Mouse (Mus musculus): Measurements from ENCODE around the gene Npcd.

The Npcd gene

GRCm38 (mm10) chr15:79764539-79765267 is 69.3 kb downstream of the Npcd start:
- DNase-seq, result no peak

DNA sequence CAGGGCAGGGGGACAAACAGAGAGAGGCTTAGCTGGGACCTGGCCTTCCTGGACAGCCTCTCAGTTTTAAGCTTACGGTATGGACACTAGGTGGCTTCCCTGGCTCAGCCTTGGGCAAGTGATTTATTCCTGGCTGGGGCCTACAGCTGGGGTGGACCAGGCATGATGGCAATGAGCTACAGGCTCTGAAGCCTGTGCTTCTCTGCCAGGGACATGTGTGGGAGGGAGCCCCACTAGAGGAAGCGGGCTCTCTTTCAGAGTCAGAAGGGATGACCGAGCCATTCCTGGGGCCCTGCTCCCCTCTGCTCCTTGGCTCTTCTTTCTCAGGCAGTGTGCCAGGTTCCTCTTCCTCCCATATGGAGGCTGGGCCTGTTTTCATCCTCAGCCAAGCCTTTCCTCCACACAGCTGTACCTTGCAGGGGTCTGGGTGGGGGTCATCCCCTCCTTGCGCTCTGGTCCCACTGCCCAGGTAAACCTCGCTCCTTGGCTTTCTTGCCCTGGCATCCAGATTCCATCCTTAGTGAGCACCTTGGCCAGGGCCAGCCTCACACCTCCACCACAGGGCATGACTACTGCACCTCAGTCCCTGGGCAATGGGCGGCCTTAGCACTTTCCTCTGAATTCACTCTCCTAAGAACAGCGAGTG is 70.3 kb downstream of the Npcd start:
- DNase-seq, result no peak

DNA sequence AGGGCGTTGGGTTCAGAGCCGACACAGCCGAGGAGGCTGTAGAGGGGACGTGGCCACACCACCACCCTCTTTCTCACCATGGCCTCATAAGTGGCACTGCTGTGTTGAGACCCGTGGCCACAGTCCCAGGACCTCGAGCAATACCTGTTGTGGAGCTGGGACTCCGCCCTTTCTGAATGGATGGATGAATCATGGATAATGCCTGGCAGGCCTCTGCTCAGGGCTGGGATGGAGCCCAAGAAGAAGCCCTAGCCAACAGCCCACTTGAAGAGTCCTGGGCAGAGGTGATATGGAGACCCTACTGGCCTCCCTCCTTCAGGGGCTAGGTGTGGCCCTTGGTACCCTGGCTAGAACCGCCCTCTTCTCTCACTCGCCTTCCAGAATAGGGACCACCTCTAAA is 71.0 kb downstream of the Npcd start:
- no peak for DNase-seq

GRCm38 (mm10) chr15:79760956-79761355 is 73.1 kb downstream of the Npcd start:
- no peak for DNase-seq

- DNase-seq, result no peak
Measured at GRCm38 (mm10) chr15:79757118-79757517, 76.9 kb downstream of the Npcd start.

- no peak for DNase-seq
Measured at GRCm38 (mm10) chr15:79755977-79756625, 77.9 kb downstream of the Npcd start.

- no peak for DNase-seq
Measured at GRCm38 (mm10) chr15:79755176-79755575, 78.9 kb downstream of the Npcd start.

DNA sequence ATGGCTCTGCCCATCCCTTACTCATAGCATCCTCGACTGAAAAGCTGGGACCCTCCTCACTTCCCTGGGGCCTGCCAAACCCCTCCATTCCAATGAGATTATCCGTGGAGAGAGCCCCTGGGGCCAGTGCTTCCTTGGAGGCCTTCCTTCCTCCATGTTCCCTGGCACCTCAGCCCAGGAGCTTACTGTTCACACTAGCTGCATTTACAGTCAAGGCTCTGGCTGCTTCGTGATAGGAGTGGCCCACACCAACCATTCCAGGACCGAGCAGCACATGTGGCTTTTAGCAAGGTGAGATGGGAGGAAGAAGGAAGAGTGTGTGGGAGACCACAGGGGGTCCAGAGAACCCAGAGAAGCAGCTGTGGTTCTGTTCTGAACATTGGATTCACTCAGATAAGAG is 80.2 kb downstream of the Npcd start:
- DNase-seq, result no peak

DNA sequence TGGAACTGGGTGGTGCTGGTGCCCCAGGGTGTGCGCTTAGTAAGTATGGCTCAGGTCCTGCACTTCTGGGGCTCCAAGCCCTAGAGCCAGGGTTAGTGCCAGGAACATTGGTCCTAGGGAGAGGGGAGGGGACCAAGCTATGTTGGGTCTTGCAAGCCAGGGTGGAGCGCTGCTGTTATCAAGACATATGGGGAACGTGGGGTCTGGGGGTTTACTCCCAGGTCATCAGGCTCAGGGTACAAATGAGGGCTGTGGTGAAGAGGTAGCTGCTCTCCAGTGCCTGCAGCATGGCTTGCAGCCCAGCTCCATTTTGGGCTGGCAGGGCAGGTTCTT is 80.7 kb downstream of the Npcd start:
- DNase-seq, result no peak

- DNase-seq, result peak; percentile 87
Measured at GRCm38 (mm10) chr15:79752742-79753419, 81.2 kb downstream of the Npcd start.

GRCm38 (mm10) chr15:79751772-79752171 is 82.3 kb downstream of the Npcd start:
- peak; percentile 56 to 62 for DNase-seq

DNA sequence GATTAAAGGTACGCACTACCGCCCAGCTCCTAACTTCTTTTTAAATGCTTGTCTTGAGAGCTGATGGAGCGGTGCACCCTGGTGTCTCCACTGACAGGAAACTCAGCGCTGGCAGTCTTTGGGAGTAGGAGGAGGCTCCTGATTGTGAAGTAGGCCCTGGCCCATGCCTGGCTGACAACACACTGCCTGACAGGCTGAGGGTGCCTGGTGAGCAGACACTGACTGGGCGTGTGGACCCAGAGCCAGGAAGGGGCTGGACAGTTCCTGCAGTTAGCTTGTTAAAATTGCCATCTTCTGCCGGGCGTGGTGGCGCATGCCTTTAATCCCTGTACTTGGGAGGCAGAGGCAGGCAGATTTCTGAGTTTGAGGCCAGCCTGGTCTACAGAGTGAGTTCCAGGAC is 83.8 kb downstream of the Npcd start:
- no peak for DNase-seq

- no peak for DNase-seq
Measured at GRCm38 (mm10) chr15:79749162-79749561, 84.9 kb downstream of the Npcd start.

- DNase-seq, result peak; percentile 59
Measured at GRCm38 (mm10) chr15:79747998-79748397, 86.0 kb downstream of the Npcd start.

GRCm38 (mm10) chr15:79745883-79746282 is 88.2 kb downstream of the Npcd start:
- DNase-seq, result no peak

DNA sequence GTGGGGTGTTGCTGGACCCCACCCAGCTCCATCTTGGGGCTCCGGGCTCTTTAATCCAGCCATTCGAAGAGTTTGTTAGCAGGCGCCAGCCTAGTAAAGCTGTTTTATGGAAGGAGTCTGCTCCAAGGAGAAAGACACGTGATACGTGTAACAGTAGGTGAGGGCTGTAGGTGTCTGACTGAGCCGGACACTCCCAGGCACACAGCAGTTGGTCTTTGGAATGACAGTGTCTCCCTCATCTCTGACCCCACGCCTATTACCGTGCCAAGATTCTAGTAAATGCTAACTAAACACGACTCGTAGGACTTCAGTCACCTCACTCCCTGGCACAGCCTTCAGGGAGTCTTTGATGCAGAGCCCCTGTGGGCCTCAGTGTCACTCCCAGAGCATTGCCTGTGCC is 88.7 kb downstream of the Npcd start:
- DNase-seq, result no peak

GRCm38 (mm10) chr15:79744742-79745141 is 89.3 kb downstream of the Npcd start:
- DNase-seq, result no peak

DNA sequence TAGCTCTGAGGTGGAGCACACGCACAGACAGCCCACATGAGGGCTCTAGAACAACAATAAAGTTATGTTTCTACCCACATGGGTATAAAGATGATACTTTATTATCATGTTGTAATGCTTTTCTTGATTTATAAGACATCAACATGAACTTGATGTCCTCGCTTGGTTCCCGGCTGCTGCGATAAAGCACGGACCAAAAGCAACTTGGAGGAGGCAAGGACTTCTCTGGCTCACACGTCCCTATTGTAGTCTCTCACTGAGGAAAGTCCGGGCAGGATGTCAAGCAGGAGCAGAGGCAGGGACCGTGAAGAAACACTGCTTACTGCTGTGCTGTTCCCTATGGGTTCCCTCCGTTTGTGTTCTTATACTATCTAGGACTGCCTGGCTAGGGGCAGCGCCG is 90.0 kb downstream of the Npcd start:
- DNase-seq, result no peak

DNA sequence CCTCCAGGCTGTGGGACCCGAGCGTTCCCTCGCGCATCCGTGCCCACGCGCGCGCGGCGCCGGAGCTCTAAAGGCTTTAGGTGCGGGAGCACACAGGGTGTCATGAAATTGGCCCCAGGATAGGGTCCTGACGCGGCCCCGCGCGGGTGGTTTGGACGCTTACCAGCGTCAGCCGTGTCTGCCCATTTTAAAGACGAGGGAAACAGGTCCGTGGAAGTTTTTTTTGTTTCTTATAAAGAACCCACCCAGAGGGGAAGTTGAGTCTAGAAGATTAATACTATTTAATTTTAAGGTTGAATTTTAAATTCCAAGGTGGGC is 91.4 kb downstream of the Npcd start:
- DNase-seq, result no peak

DNA sequence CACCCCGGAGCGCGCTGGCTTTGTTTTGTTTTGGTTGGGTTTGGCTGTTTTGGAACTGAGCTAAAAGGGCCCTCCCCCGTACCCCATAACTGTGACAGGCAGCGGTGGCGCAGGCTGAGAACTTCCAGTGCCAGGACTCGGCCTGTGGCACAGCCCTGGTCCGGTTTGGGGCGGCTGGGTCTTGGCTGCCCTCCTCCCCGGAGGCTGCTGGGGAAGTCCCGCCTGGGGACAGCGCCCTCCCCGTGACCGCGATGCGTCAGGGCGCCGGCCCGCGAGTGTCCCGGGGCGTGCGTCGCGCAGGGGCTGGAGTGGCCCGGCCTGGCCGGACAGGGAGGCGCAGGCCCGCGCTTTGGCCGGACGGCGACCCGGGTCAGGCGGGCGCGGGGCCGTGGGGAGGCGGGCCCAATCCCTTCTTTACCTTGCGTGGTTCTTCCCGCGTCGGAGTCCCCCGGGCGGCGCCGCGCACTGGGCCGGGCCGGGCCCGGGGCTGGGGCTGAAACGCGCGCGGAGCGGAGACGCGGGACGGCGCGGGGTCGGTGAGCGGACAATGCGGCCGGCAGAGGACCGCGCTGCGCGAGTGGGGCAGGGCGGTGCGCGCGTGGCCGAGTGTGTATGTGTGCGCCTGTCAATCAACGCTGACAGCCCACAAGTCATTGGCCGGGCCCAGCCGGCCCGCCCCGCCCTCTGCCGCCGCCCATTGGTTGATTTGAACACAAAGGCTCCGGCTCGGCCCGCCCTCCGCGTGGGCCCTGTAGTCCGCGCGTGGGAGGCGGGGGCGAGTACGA is 91.9 kb downstream of the Npcd start, which contains the start of gene Sun2:
TSS of gene Sun2 (minus strand) at position 616 of the 785 bp plus-strand sequence.
- DNase-seq, result peak; percentile 97

DNA sequence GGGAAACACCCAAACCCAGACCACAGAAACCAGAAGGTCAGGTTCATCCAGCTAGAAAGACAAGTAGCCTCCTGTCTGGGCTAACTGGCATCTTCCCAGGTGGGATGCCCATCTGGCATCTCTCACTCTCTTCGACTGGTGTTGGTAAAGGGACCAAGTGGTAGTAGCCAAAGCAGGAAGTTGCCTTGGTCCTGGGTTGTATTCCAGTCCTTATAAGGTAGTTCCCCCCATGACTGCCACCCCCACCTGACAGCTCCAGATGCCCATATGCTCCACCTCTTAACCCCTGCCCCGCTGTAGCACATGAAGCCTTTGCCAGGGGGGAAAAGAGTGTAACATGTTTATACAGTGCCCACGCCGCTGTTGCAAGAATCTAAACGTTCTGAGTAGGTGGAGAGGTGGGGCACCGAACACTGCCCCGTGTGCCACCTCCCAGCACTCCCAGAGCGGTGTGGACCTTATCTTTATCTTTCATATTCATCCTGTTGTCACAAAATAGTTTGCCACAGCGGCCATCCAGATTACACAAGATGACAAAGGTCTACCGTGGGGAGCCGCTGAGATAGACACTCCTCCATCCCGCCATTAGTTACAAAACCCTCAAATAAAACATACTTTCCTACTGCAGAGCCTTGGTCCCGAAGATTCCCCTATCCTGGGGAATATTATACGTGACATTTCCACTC is 92.7 kb downstream of the Npcd start:
- DNase-seq, result peak; percentile 65 to 71

- DNase-seq, result peak in 1 of 2 experiments; percentile 12
Measured at GRCm38 (mm10) chr15:79740739-79741138, 93.3 kb downstream of the Npcd start.
